27 mouse cellular contexts compared by ENCODE assay signal in the genomic region with DNA sequence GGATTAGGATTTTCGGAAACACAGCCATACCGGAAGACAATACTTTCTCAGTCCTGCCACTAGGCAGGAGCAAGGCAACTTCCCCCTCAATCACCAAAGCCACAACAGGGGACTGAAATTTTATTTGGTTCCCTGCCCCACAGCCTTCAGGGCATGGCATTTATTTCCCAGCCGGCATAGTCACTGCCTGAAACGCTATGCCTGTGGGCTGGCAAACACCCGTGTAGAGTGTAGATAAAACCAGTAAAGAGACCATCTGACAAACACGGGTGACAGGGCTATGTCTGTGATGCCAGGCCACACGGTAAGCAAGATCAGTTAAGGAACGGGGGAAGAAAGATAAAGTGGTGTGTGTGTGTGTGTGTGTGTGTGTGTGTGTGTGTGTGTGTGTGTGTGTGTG.
DNase-seq lines count a peak whose midpoint lies in the region; ATAC-seq lines count a peak whose summit lies in the region.
"Had no signal": no experiment of that assay in that cellular context is flagged by ENCODE, and none has a peak within 500 bp of the region (broad histone marks: within the 10 kb centered on the region; RNA-seq: fewer than 3 reads in every experiment).

No protein-coding gene starts in this region.

- H3K4me2 ChIP-seq in embryonic facial prominence, embryonic 14.5 days (ENCODE audit: low read depth, low read length): no peak overlapping the region
- H3K4me2 ChIP-seq in midbrain, embryonic 11.5 days: no peak overlapping the region
- H3K4me2 ChIP-seq in midbrain, embryonic 16.5 days (ENCODE audit: low read length): no peak overlapping the region
- H3K4me2 ChIP-seq in hindbrain, embryonic 14.5 days (replicated peaks): no peak overlapping the region
- H3K4me2 ChIP-seq: embryonic facial prominence, embryonic 13.5 days; forebrain, embryonic 13.5 days; heart, embryonic 12.5 days; heart, embryonic 15.5 days; hindbrain, embryonic 15.5 days had no signal

- 61% methylated on average over 8 of the region's 8 CpGs for WGBS in embryonic facial prominence, embryonic 14.5 days
- 79% methylated on average over 8 of the region's 8 CpGs for WGBS in embryonic facial prominence, embryonic 10.5 days
- WGBS in midbrain, embryonic 11.5 days: 86% methylated on average over 8 of the region's 8 CpGs
- WGBS in midbrain, embryonic 16.5 days: 71% methylated on average over 8 of the region's 8 CpGs
- 70% methylated on average over 8 of the region's 8 CpGs for WGBS in hindbrain, embryonic 14.5 days

- no peak overlapping the region for H3K9ac ChIP-seq in embryonic facial prominence, embryonic 14.5 days (ENCODE audit: low read depth, low read length)
- H3K9ac ChIP-seq in midbrain, embryonic 11.5 days (ENCODE audit: low read length): no peak overlapping the region
- no peak overlapping the region for H3K9ac ChIP-seq in midbrain, embryonic 16.5 days (ENCODE audit: low read depth, low read length)
- no peak overlapping the region for H3K9ac ChIP-seq in hindbrain, embryonic 14.5 days
- H3K9ac ChIP-seq: embryonic facial prominence, embryonic 13.5 days; forebrain, embryonic 13.5 days; heart, embryonic 12.5 days; heart, embryonic 15.5 days; hindbrain, embryonic 15.5 days had no signal

- H3K27me3 ChIP-seq in embryonic facial prominence, embryonic 14.5 days (replicated peaks; ENCODE audit: control insufficient read depth, insufficient read depth, low read length): no peaks in the 10 kb centered on the region
- no peaks in the 10 kb centered on the region for H3K27me3 ChIP-seq in embryonic facial prominence, embryonic 10.5 days (replicated peaks; ENCODE audit: low read depth, poor library complexity, severe bottlenecking)
- no peaks in the 10 kb centered on the region for H3K27me3 ChIP-seq in midbrain, embryonic 11.5 days (ENCODE audit: control insufficient read depth, insufficient read depth, low read length)
- no peaks in the 10 kb centered on the region for H3K27me3 ChIP-seq in midbrain, embryonic 16.5 days (ENCODE audit: control insufficient read depth, insufficient read depth, low read depth, low read length)
- no peaks in the 10 kb centered on the region for H3K27me3 ChIP-seq in hindbrain, embryonic 14.5 days (ENCODE audit: control insufficient read depth, insufficient read depth, low read length)
- H3K27me3 ChIP-seq: embryonic facial prominence, embryonic 13.5 days; forebrain, embryonic 13.5 days; heart, embryonic 12.5 days; heart, embryonic 15.5 days; hindbrain, embryonic 15.5 days had no signal

- no peak overlapping the region for H3K4me3 ChIP-seq in embryonic facial prominence, embryonic 14.5 days (ENCODE audit: low read depth, low read length)
- no peak overlapping the region for H3K4me3 ChIP-seq in embryonic facial prominence, embryonic 10.5 days
- H3K4me3 ChIP-seq in midbrain, embryonic 11.5 days (ENCODE audit: low read depth, low read length): no peak overlapping the region
- H3K4me3 ChIP-seq in midbrain, embryonic 16.5 days (ENCODE audit: low read depth, low read length): no peak overlapping the region
- no peak overlapping the region for H3K4me3 ChIP-seq in hindbrain, embryonic 14.5 days (replicated peaks; ENCODE audit: low read length)
- H3K4me3 ChIP-seq: embryonic facial prominence, embryonic 13.5 days; forebrain, embryonic 10.5 days; forebrain, embryonic 13.5 days; gastrocnemius, adult 2 months; heart, embryonic 12.5 days; heart, embryonic 15.5 days; hindbrain, embryonic 15.5 days had no signal

- ATAC-seq in embryonic facial prominence, embryonic 14.5 days (ENCODE audit: low read depth): no peak
- no peak for ATAC-seq in midbrain, embryonic 11.5 days (ENCODE audit: low FRiP score)
- ATAC-seq in midbrain, embryonic 16.5 days: no peak
- peak; percentile 76 for ATAC-seq in common myeloid progenitor, adult 5-6 weeks (replicated peaks; ENCODE audit: low read depth, poor library complexity, severe bottlenecking)
- ATAC-seq in megakaryocyte progenitor cell, adult 5-6 weeks (replicated peaks; ENCODE audit: poor library complexity): peak; percentile 82
- ATAC-seq in hindbrain, embryonic 14.5 days (ENCODE audit: low FRiP score): no peak
- ATAC-seq: activated CD4-positive, CD25-positive, alpha-beta regulatory T cell, adult 4 months; CD4-positive, CD25-positive, alpha-beta regulatory T cell, adult 4 months; forebrain, embryonic 13.5 days; forebrain, embryonic 16.5 days had no signal

- no peaks in the 10 kb centered on the region for H3K9me3 ChIP-seq in embryonic facial prominence, embryonic 14.5 days (ENCODE audit: control insufficient read depth, low read length)
- no peaks in the 10 kb centered on the region for H3K9me3 ChIP-seq in embryonic facial prominence, embryonic 10.5 days
- no peaks in the 10 kb centered on the region for H3K9me3 ChIP-seq in midbrain, embryonic 11.5 days (ENCODE audit: control insufficient read depth, low read length)
- H3K9me3 ChIP-seq in midbrain, embryonic 16.5 days (replicated peaks; ENCODE audit: control insufficient read depth, low read length, poor library complexity, severe bottlenecking): no peaks in the 10 kb centered on the region
- no peaks in the 10 kb centered on the region for H3K9me3 ChIP-seq in hindbrain, embryonic 14.5 days (ENCODE audit: control insufficient read depth, low read length)
- H3K9me3 ChIP-seq: embryonic facial prominence, embryonic 13.5 days; forebrain, embryonic 10.5 days; forebrain, embryonic 13.5 days; heart, embryonic 12.5 days; heart, embryonic 15.5 days; hindbrain, embryonic 15.5 days had no signal

- H3K4me1 ChIP-seq in embryonic facial prominence, embryonic 14.5 days (ENCODE audit: control insufficient read depth, insufficient read depth, low read length): no peaks in the 10 kb centered on the region
- no peaks in the 10 kb centered on the region for H3K4me1 ChIP-seq in embryonic facial prominence, embryonic 10.5 days
- no peaks in the 10 kb centered on the region for H3K4me1 ChIP-seq in midbrain, embryonic 11.5 days (ENCODE audit: control insufficient read depth, insufficient read depth, low read length)
- no peaks in the 10 kb centered on the region for H3K4me1 ChIP-seq in midbrain, embryonic 16.5 days (ENCODE audit: control insufficient read depth, insufficient read depth, low read length)
- no peaks in the 10 kb centered on the region for H3K4me1 ChIP-seq in hindbrain, embryonic 14.5 days (replicated peaks; ENCODE audit: control insufficient read depth, insufficient read depth, low read length)
- H3K4me1 ChIP-seq: embryonic facial prominence, embryonic 13.5 days; forebrain, embryonic 10.5 days; forebrain, embryonic 13.5 days; heart, embryonic 12.5 days; heart, embryonic 15.5 days; hindbrain, embryonic 15.5 days had no signal

- H3K27ac ChIP-seq in embryonic facial prominence, embryonic 14.5 days (replicated peaks; ENCODE audit: low read depth, low read length): no peak overlapping the region
- no peak overlapping the region for H3K27ac ChIP-seq in embryonic facial prominence, embryonic 10.5 days (replicated peaks)
- no peak overlapping the region for H3K27ac ChIP-seq in midbrain, embryonic 11.5 days (ENCODE audit: low read depth, low read length)
- H3K27ac ChIP-seq in midbrain, embryonic 16.5 days (ENCODE audit: low read length): no peak overlapping the region
- no peak overlapping the region for H3K27ac ChIP-seq in hindbrain, embryonic 14.5 days
- H3K27ac ChIP-seq: embryonic facial prominence, embryonic 13.5 days; forebrain, embryonic 10.5 days; forebrain, embryonic 13.5 days; gastrocnemius, adult 2 months; heart, embryonic 15.5 days; hindbrain, embryonic 15.5 days had no signal

- H3K36me3 ChIP-seq in embryonic facial prominence, embryonic 14.5 days (ENCODE audit: control insufficient read depth, insufficient read depth, low read length): no peaks in the 10 kb centered on the region
- no peaks in the 10 kb centered on the region for H3K36me3 ChIP-seq in embryonic facial prominence, embryonic 10.5 days (replicated peaks)
- no peaks in the 10 kb centered on the region for H3K36me3 ChIP-seq in midbrain, embryonic 11.5 days (ENCODE audit: control insufficient read depth, insufficient read depth, low read length)
- no peaks in the 10 kb centered on the region for H3K36me3 ChIP-seq in midbrain, embryonic 16.5 days (ENCODE audit: control insufficient read depth, insufficient read depth, low read length)
- H3K36me3 ChIP-seq in hindbrain, embryonic 14.5 days (replicated peaks; ENCODE audit: control insufficient read depth, insufficient read depth): no peaks in the 10 kb centered on the region
- H3K36me3 ChIP-seq: embryonic facial prominence, embryonic 13.5 days; forebrain, embryonic 10.5 days; heart, embryonic 12.5 days; heart, embryonic 15.5 days; hindbrain, embryonic 15.5 days had no signal

- peak; percentile 7 for DNase-seq in embryonic facial prominence, embryonic 14.5 days (ENCODE audit: low spot score)
- no peak for DNase-seq in embryonic facial prominence, embryonic 10.5 days (ENCODE audit: low spot score)
- peak; percentile 26 for DNase-seq in midbrain, embryonic 11.5 days (ENCODE audit: low spot score, missing footprints)
- no peak for DNase-seq in hindbrain, embryonic 14.5 days (ENCODE audit: low spot score)
- DNase-seq in thymus, adult 18-20 months: no peak
- DNase-seq: adrenal gland, adult 8-10 months; adrenal gland, postnatal 25 days; cerebellum, adult 18-20 months; cerebellum, adult 9-10 months; cerebellum, postnatal 25 days; gastrocnemius, adult 2 months; gastrocnemius, postnatal 14 days; heart, adult 18-20 months; heart, postnatal 10 days; heart, postnatal 4 days had no signal

Comparison
In these comparisons a context has a peak if more than half of its experiments do, and no peak if none do; other contexts are left out.
1. DNase-seq: peak in embryonic facial prominence, embryonic 14.5 days (single experiment) and midbrain, embryonic 11.5 days (single experiment); none in embryonic facial prominence, embryonic 10.5 days (single experiment), hindbrain, embryonic 14.5 days (single experiment) and thymus, adult 18-20 months (0 of 2).
2. ATAC-seq: peak in common myeloid progenitor, adult 5-6 weeks (single experiment) and megakaryocyte progenitor cell, adult 5-6 weeks (single experiment); none in embryonic facial prominence, embryonic 14.5 days (single experiment), midbrain, embryonic 11.5 days (single experiment), midbrain, embryonic 16.5 days (single experiment) and hindbrain, embryonic 14.5 days (single experiment).